In the genomic region with DNA sequence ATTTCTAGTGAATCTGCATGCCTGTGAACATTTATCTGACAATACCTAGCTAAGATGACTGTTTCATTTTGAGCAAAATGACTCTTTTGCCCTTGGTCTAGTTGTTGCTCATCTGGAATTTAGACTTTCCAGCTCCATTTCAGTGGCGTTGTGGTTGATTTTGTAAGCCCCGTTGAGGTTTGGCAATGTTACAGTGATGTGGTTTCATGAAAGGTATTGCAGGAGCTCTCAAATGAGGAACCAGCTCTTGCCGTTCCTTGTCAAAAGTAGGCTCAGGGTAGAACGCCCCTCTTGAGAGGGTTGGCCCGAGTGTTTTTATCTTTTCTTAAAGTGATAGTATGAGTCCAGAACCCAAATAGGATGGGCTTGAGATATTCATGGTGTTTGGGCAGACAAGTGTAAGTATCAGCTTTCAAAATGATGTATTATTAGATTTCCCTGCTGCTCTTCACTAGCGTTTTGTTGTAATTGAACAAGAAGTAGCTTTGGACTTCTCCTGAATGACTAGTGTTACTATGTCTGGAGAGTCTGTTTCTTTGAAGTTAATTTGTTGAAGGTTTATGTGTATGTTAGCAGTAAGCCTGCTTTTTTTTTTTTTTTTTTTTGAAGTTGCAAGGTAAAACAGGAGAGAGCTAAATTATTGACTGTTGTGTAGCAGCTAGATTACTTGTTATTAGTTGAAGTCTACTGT, we compare ENCODE assay signal across 9 mouse cellular contexts.
DNase-seq lines count a peak whose midpoint lies in the region; ATAC-seq and TF ChIP-seq lines count a peak whose summit lies in the region.
"Had no signal": no experiment of that assay in that cellular context is flagged by ENCODE, and none has a peak within 500 bp of the region (broad histone marks: within the 10 kb centered on the region; RNA-seq: fewer than 3 reads in every experiment).

No protein-coding gene starts in this region.

- H3K4me3 ChIP-seq in thymus, adult 2 months (ENCODE audit: control insufficient read depth, insufficient read depth, low read length): no peak overlapping the region
- no peak overlapping the region for H3K4me3 ChIP-seq in lung, postnatal 0 days (ENCODE audit: low read depth, low read length)

- no peak overlapping the region for H3K9ac ChIP-seq in lung, postnatal 0 days (replicated peaks; ENCODE audit: low read depth)

- H3K9me3 ChIP-seq in lung, postnatal 0 days (ENCODE audit: low read length): no peaks in the 10 kb centered on the region

- no peaks in the 10 kb centered on the region for H3K27me3 ChIP-seq in thymus, adult 2 months (ENCODE audit: control insufficient read depth, insufficient read depth, low read length)
- H3K27me3 ChIP-seq in lung, postnatal 0 days (replicated peaks; ENCODE audit: insufficient read depth, low read length): no peaks in the 10 kb centered on the region

- no peaks in the 10 kb centered on the region for H3K36me3 ChIP-seq in thymus, adult 2 months (ENCODE audit: control insufficient read depth, insufficient read depth, low read length)
- no peaks in the 10 kb centered on the region for H3K36me3 ChIP-seq in lung, postnatal 0 days (ENCODE audit: insufficient read depth, low read length)

- TF ChIP-seq POLR2A in thymus, adult 2 months (IDR thresholded peaks at IDR 0.05; ENCODE audit: control insufficient read depth, extremely low read depth, insufficient read depth, low read length, poor library complexity): no peak

- peak; percentile 65 for DNase-seq in thymus, adult 2 months
- no peak for DNase-seq in thymus, postnatal 4 days
- DNase-seq in lung, postnatal 0 days (ENCODE audit: low spot score): peak; percentile 75
- peak; percentile 42 to 52 for DNase-seq in thymus, postnatal 36 days
- DNase-seq in layer of hippocampus, postnatal 14 days (ENCODE audit: low spot score in 2 of 2): no peak
- DNase-seq in layer of hippocampus, adult 8-10 months (ENCODE audit: low spot score in 2 of 2): no peak
- no peak for DNase-seq in gastrocnemius, adult 8-10 months (ENCODE audit: low spot score in 2 of 2)
- DNase-seq: right cerebral cortex, postnatal 14 days had no signal

- ATAC-seq in common myeloid progenitor, adult 5-6 weeks (replicated peaks; ENCODE audit: low read depth, poor library complexity, severe bottlenecking): peak; percentile 85
- ATAC-seq in lung, postnatal 0 days: peak; percentile 66

- TF ChIP-seq EP300 in lung, postnatal 0 days (IDR thresholded peaks at IDR 0.05): peak; percentile 79

- TF ChIP-seq CTCF in thymus, adult 2 months (IDR thresholded peaks at IDR 0.05; ENCODE audit: borderline replicate concordance, control insufficient read depth, extremely low read depth, insufficient read depth, low read length, poor library complexity): no peak
- no peak for TF ChIP-seq CTCF in lung, postnatal 0 days (IDR thresholded peaks at IDR 0.05)

- H3K27ac ChIP-seq in thymus, adult 2 months (ENCODE audit: control insufficient read depth, insufficient read depth, low read length): peak overlapping the region; percentile 0; the same call in 1 of the 2 replicates
- peak overlapping the region; percentile 63 for H3K27ac ChIP-seq in lung, postnatal 0 days (ENCODE audit: low read length)

- no peak overlapping the region; the same call in 1 of the 2 replicates for H3K4me2 ChIP-seq in lung, postnatal 0 days (replicated peaks; ENCODE audit: low read depth, low read length)

- peaks cover 19% of the 10 kb centered on the region for H3K4me1 ChIP-seq in thymus, adult 2 months (replicated peaks; ENCODE audit: control insufficient read depth, insufficient read depth, low read length)
- peaks cover 12% of the 10 kb centered on the region; the same call in 1 of the 2 replicates for H3K4me1 ChIP-seq in lung, postnatal 0 days (ENCODE audit: insufficient read depth, low read depth, low read length)

- WGBS in thymus, adult 2 months: under 1% methylated on average over 6 of the region's 6 CpGs
- 44% methylated on average over 6 of the region's 6 CpGs for WGBS in lung, postnatal 0 days

Comparison
In these comparisons a context has a peak if more than half of its experiments do, and no peak if none do; other contexts are left out.
1. DNase-seq: peak in thymus, adult 2 months (single experiment), lung, postnatal 0 days (single experiment) and thymus, postnatal 36 days (2 of 2); none in thymus, postnatal 4 days (single experiment), layer of hippocampus, postnatal 14 days (0 of 2), layer of hippocampus, adult 8-10 months (0 of 2) and gastrocnemius, adult 8-10 months (0 of 2).